Mouse (Mus musculus) liver, embryonic 16.5 days (tissue): ENCODE data around the gene Rcor1. TPM values are rescaled to one million over a fixed set of nuclear protein-coding genes. Genes with fewer than 3 reads are reported as not detected.

Source experiments
- ATAC-seq: fragments of 200-750 bp; cut with Nextera tagmentation; 2 replicates; pipeline ENCODE4 v1.8.0; 2017; ENCODE audit warnings: low read depth, mild to moderate bottlenecking, moderate number of reproducible peaks, moderate library complexity
- H3K27ac ChIP-seq: fragments of 300-500 bp; sonication (generic); 2 replicates; pipeline ENCODE4 v1.5.1; 2014; ENCODE audit warnings: mild to moderate bottlenecking, low read length
- H3K27me3 ChIP-seq: fragments of 300-500 bp; sonication (generic); 2 replicates; pipeline ENCODE4 v1.6.1; 2014; ENCODE audit warnings: low read depth, low read length, mixed read lengths; ENCODE audit not compliant: control insufficient read depth, insufficient read depth
- H3K36me3 ChIP-seq: fragments of 300-500 bp; sonication (generic); 2 replicates; pipeline ENCODE4 v1.6.1; 2014; ENCODE audit warnings: mild to moderate bottlenecking; ENCODE audit not compliant: control insufficient read depth, insufficient read depth
- H3K4me1 ChIP-seq: fragments of 300-500 bp; sonication (generic); 2 replicates; pipeline ENCODE4 v1.6.1; 2014; ENCODE audit warnings: low read depth, low read length, mixed read lengths; ENCODE audit not compliant: control insufficient read depth
- H3K4me2 ChIP-seq: fragments of 300-500 bp; sonication (generic); 2 replicates; pipeline ENCODE4 v1.6.1; 2014; ENCODE audit warnings: low read depth, low read length, mixed read lengths
- H3K4me3 ChIP-seq: fragments of 300-500 bp; sonication (generic); 2 replicates; pipeline ENCODE4 v1.5.1; 2014; ENCODE audit warnings: low read depth, mild to moderate bottlenecking, low read length
- H3K9ac ChIP-seq: fragments of 300-500 bp; sonication (generic); 2 replicates; pipeline ENCODE4 v1.6.1; 2014; ENCODE audit warnings: low read depth, low read length
- H3K9me3 ChIP-seq: fragments of 300-500 bp; sonication (generic); replicated peaks from 2 replicates; pipeline ENCODE4 v1.6.1; 2016; ENCODE audit warnings: low read length; ENCODE audit not compliant: control insufficient read depth
- WGBS: fragments of 180-500 bp; shearing (Covaris S2); extraction: QIAGEN DNeasy Blood & Tissue Kit; methylation state at CpG from one replicate; pipeline ENCODE4 v1.1.7; 2014; ENCODE audit not compliant: insufficient replicate concordance; 5-methylcytosine and 5-hydroxymethylcytosine counted together
- polyA plus RNA-seq: library from polyadenylated mRNA; unstranded; fragments of >200 nt; fragmentation: Nextera tagmentation; extraction: Ambion mirVana; gene quantifications from 2 replicates; pipeline ENCODE4 v1.2.1, GENCODE M21; 2015

Gene Rcor1
- polyA plus RNA-seq, 1 experiment from 2014 or later = 4.1 TPM

DNA sequence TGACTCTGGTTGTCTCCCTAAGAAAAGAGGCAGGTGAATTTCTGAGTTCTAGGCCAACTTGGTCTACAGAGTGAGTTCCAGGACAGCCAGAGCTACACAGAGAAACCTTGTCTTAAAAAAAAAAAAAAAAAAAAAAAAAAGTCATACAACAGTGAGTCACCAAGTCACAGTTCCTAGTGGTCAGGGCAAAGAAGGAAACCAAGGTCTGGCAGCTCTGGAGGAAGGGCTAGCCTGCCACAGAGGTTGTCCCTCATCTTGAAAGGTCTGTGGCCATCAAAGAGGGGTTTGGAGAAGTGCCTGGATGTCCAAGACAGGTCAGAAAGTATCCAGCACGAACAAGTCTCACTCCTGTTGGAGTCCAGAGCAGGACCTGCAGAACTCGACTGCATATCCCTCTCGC, 22.3 kb upstream of the Rcor1 start:
- H3K27ac ChIP-seq = no peak overlapping the region
- no peaks in the 10 kb centered on the region for H3K9me3 ChIP-seq
- WGBS = 62% methylated on average over 3 of the region's 3 CpGs
- H3K36me3 ChIP-seq = no peaks in the 10 kb centered on the region
- H3K27me3 ChIP-seq = no peaks in the 10 kb centered on the region
- H3K4me3 ChIP-seq = no peak overlapping the region
- H3K4me1 ChIP-seq = no peaks in the 10 kb centered on the region
- no peak for ATAC-seq
- H3K4me2 ChIP-seq = no peak overlapping the region
- no peak overlapping the region for H3K9ac ChIP-seq

- no peak overlapping the region for H3K4me3 ChIP-seq
- H3K9ac ChIP-seq = no peak overlapping the region
- no peaks in the 10 kb centered on the region for H3K9me3 ChIP-seq
- H3K27ac ChIP-seq = no peak overlapping the region
- H3K36me3 ChIP-seq = no peaks in the 10 kb centered on the region
- H3K4me2 ChIP-seq = no peak overlapping the region
- H3K4me1 ChIP-seq = no peaks in the 10 kb centered on the region
- H3K27me3 ChIP-seq = no peaks in the 10 kb centered on the region
- ATAC-seq = no peak
- 78% methylated on average over 11 of the region's 11 CpGs for WGBS
Observed at GRCm38 (mm10) chr12:111018068-111018467, 21.1 kb upstream of the Rcor1 start.

DNA sequence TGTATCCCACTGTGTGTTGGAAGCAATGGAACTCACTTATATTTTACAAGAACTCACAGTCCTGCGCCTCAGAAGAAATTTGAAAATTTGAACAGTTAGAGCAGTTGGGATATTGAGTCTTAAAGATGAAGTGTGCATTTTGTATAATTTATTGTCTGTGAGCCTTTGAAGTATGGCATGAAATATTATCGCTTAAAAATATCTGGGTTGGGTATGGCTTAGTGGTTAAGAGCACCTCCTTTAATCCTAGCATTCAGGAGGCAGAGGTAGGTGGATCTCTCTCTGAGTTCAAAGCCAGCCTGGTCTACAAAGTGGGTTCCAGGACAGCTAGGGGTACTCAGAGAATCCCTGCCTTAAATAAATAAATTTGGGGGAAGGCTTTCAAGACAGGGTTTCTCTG, 20.1 kb upstream of the Rcor1 start:
- Histone ChIP-seq H3K9ac (no peak overlapping the region), H3K4me2 (no peak overlapping the region), H3K27ac (no peak overlapping the region), H3K27me3 (no peaks in the 10 kb centered on the region), H3K4me1 (no peaks in the 10 kb centered on the region), H3K4me3 (no peak overlapping the region), H3K36me3 (no peaks in the 10 kb centered on the region), H3K9me3 (no peaks in the 10 kb centered on the region)
- WGBS = 77% methylated on average over 2 of the region's 2 CpGs
- no peak for ATAC-seq

DNA sequence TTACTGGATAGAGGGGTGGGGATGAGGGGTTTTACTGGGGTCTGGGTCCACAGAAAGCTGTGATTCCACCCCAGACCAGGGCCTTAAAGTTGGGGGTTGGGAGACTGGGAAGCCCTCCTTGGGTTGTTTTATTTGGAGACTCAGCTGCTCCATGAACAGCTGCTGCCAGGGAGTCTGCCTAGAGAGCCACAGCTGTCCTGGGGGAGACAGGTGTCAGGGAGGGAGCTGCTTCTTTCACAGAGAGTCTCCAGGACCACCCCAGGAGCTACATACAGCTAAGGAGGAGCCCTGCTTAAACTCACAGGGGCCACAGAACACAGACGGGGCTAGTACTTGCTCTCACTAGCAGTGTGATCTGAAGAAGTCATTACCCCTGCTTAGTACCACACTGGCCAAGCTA, 18.0 kb upstream of the Rcor1 start:
- no peak for ATAC-seq
- H3K4me3 ChIP-seq = no peak overlapping the region
- H3K9ac ChIP-seq = no peak overlapping the region
- no peaks in the 10 kb centered on the region for H3K4me1 ChIP-seq
- H3K27ac ChIP-seq = no peak overlapping the region
- H3K36me3 ChIP-seq = no peaks in the 10 kb centered on the region
- no peak overlapping the region for H3K4me2 ChIP-seq
- WGBS = 30% methylated on average over 1 of the region's 1 CpGs
- H3K27me3 ChIP-seq = no peaks in the 10 kb centered on the region
- no peaks in the 10 kb centered on the region for H3K9me3 ChIP-seq

DNA sequence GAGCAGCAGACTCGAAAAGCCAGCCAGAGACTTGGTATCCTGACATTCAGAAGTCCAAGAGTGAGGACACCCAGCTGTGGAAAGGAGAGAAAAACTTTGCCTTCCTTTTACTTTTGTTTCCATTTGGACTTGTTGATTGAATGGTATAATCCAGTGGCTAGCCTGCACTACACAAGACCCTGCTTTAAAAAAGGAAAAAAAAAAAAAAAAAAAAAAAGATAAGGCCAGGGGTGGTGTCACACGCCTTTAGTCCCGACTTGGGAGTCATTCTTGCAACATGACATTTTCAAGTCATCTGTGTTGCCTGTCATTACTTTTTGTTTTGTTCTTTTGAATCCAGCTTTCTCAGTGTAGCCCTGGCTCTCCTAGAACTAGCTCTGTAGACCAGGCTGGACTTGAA, 17.6 kb upstream of the Rcor1 start:
- H3K9me3 ChIP-seq = no peaks in the 10 kb centered on the region
- H3K4me2 ChIP-seq = no peak overlapping the region
- H3K27me3 ChIP-seq = no peaks in the 10 kb centered on the region
- no peaks in the 10 kb centered on the region for H3K36me3 ChIP-seq
- ATAC-seq = no peak
- H3K4me1 ChIP-seq = no peaks in the 10 kb centered on the region
- no peak overlapping the region for H3K4me3 ChIP-seq
- no peak overlapping the region for H3K27ac ChIP-seq
- H3K9ac ChIP-seq = no peak overlapping the region
- WGBS = 33% methylated on average over 3 of the region's 3 CpGs

DNA sequence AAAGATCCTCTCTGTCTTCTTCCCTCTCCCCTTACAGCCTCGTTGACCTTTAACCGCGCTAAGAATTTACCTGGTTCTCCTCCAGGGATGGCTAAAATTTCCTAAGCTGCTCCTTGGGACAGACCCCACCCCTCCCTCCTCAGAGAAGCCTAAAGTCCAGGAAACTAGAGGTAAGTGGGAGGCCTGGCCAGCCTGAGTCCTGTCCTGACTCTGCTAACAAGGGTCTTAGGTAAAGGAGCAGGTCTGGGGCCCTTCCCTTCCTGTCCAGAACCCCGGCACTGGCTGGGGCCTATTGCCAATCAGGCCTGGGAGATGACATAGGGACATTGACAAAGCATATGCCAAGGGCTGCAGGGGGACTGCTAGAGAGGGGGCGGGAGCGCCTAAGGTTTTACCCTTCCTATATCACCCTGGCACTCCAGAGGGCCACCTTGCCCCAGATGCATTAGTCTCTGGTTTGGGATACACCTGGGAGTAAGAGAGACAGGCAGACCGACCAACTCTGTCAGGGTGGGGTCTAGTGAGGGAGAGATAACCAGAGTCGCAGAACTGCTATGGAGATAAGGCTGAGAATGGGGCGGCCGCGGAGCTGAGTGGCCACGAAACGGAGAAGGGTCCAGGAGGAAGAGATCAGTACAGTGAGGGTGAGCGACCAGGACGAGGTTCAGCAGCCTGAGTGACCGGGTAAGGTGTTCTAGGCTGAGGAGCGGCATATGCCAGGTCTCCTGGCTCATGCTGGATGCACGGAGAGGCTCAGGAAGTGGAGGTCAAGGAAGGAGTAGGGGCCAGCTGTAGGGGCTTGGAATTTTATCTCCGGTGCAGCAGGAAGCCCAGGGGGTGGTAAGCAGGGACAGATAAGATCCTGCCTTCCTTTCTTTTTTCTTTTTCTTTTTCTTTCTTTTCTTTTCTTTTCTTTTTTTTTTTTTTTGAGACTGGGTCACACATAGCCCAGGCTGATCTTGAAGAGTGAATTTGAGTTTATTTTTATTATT, 10.7 kb upstream of the Rcor1 start:
- no peaks in the 10 kb centered on the region for H3K9me3 ChIP-seq
- H3K9ac ChIP-seq = peak overlapping the region; percentile 69
- no peaks in the 10 kb centered on the region for H3K27me3 ChIP-seq
- H3K4me3 ChIP-seq = peak overlapping the region; percentile 69
- peaks cover 19% of the 10 kb centered on the region for H3K4me1 ChIP-seq
- peak overlapping the region; percentile 69 for H3K27ac ChIP-seq
- H3K36me3 ChIP-seq = no peaks in the 10 kb centered on the region
- peak overlapping the region; percentile 87 for H3K4me2 ChIP-seq
- peak; percentile 92 for ATAC-seq
- WGBS = 23% methylated on average over 19 of the region's 19 CpGs

DNA sequence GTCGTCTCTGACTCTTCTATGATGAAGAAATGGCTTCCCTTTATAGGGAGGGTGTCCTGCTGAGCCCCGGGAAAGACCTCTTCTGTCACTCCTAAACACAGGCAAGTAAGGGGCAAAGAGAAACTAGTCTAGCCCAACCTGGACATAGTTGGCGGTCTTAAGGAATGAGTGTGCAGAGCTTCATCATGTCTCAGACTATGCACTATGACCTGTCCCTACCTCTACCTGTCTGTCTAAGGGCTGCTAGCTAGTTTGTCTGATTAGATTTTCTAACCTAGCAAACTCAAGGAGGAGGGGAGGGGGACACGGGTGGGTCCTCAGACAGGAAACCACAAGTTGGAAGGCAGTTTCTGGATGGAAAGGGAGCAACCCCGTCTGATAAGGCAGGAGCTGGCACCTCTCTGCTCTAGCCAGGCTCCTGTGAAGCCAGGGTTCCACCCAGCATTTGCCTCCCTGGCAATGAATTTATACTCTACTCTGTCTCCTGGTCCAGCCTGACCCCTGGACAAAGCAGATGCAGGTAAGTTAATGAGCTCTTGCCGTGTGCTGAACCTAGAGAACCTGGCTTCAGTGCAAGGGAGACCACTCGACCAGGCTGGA, 9.8 kb upstream of the Rcor1 start:
- Histone ChIP-seq H3K4me1 (peaks cover 19% of the 10 kb centered on the region), H3K27ac (peak overlapping the region; percentile 69), H3K36me3 (no peaks in the 10 kb centered on the region), H3K9ac (peak overlapping the region; percentile 69), H3K4me2 (peak overlapping the region; percentile 87), H3K9me3 (no peaks in the 10 kb centered on the region), H3K27me3 (no peaks in the 10 kb centered on the region), H3K4me3 (peak overlapping the region; percentile 69)
- peak; percentile 38; the same call in 1 of the 2 replicates for ATAC-seq
- 22% methylated on average over 7 of the region's 7 CpGs for WGBS

- H3K9ac ChIP-seq = no peak overlapping the region
- H3K27ac ChIP-seq = no peak overlapping the region
- H3K36me3 ChIP-seq = no peaks in the 10 kb centered on the region
- H3K4me2 ChIP-seq = no peak overlapping the region
- no peaks in the 10 kb centered on the region for H3K9me3 ChIP-seq
- 51% methylated on average over 5 of the region's 5 CpGs for WGBS
- H3K27me3 ChIP-seq = no peaks in the 10 kb centered on the region
- no peak overlapping the region for H3K4me3 ChIP-seq
- no peak for ATAC-seq
- H3K4me1 ChIP-seq = peaks cover 45% of the 10 kb centered on the region
Observed at GRCm38 (mm10) chr12:111032839-111033238, 6.3 kb upstream of the Rcor1 start.
